In the genomic region with DNA sequence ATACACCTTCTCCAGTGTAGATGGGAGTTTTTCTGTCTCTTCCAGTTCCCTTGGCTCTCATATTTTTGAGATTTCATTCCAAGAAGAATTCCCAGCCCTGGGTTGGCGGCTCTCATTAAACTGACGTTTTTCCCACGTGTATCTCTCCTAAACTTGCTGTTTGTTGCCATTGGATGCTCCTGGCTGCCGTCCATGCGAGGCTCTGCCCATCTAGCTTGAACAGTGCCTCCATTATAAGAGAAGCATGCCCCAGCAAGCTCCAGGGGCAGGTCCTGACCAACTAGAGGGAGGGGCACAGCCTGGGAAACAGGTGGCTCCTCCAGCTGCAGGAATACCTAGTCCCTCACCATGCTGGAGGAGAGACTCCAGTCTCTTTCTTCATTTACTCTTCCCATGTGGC, we compare ENCODE assay signal across 14 mouse cellular contexts. TPM values are rescaled to one million over a fixed set of nuclear protein-coding genes. Genes with fewer than 3 reads are reported as not detected.
DNase-seq lines count a peak whose midpoint lies in the region.
"Had no signal": no experiment of that assay in that cellular context is flagged by ENCODE, and none has a peak within 500 bp of the region (broad histone marks: within the 10 kb centered on the region; RNA-seq: fewer than 3 reads in every experiment).

No protein-coding gene starts in this region.

- DNase-seq in cerebellum, adult 9-10 months, result peak; percentile 4
- DNase-seq in cerebellum, adult 18-20 months, result no peak
- DNase-seq in layer of hippocampus, adult 11-12 months (ENCODE audit: low spot score), result peak; percentile 27
- no peak for DNase-seq in layer of hippocampus, postnatal 25 days (ENCODE audit: extremely low spot score in 1 of 2, low spot score in 1 of 2)
- DNase-seq in retina, postnatal 1 day, result peak; percentile 37
- DNase-seq in retina, embryonic 14.5 days (ENCODE audit: low spot score), result no peak
- peak; percentile 69 for DNase-seq in testis, postnatal 10 days (ENCODE audit: low spot score)
- no peak for DNase-seq in ovary, adult 18-20 months (ENCODE audit: low spot score)
- DNase-seq: embryo, embryonic 11 days; heart, postnatal 4 days; kidney, adult 2 months; kidney, postnatal 36 days; right cerebral cortex, adult 18-20 months had no signal

RNA-seq across cellular contexts. Expression of gene Hopx, which starts 42.0 kb away (rescaled TPM):
- total RNA-seq in layer of hippocampus, postnatal 25 days (2021), result 10 to 100 TPM; 86.3 to 89.3 TPM

RNA-seq across cellular contexts. Expression of gene Spink2, which starts 54.3 kb away (rescaled TPM):
- not detected for total RNA-seq in layer of hippocampus, postnatal 25 days (2021)
- total RNA-seq: gastrocnemius, adult 8-10 months had no signal

Comparison
In these comparisons a context has a peak if more than half of its experiments do, and no peak if none do; other contexts are left out.
1. DNase-seq: peak in cerebellum, adult 9-10 months (single experiment), layer of hippocampus, adult 11-12 months (single experiment), retina, postnatal 1 day (single experiment) and testis, postnatal 10 days (single experiment); none in cerebellum, adult 18-20 months (0 of 2), layer of hippocampus, postnatal 25 days (0 of 2), retina, embryonic 14.5 days (single experiment) and ovary, adult 18-20 months (single experiment).